In the genomic region with DNA sequence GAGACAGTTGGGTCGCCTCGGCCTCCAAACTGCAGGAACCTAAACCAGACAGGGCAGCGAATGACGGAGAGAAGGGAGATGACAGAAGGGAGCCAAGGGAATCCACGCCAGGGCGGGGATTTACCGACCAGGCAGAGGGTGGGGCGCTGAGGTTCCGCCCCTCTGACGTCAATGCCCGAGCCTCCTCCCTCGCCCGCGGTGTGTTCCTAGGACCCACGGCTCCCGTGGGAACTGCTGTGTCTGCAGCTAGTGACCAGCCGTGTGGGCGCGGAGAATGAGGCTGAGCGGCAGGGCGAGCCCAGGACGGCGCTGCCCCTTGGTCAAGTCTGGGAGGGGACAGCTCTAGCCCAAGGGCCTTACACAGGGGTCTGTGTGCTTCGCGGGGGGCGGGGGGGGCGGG, we compare ENCODE assay signal across 8 mouse cellular contexts. TPM values are rescaled to one million over a fixed set of nuclear protein-coding genes. Genes with fewer than 3 reads are reported as not detected.
A peak's percentile ranks its signal among the peaks of the same experiment; 100 is the strongest.
DNase-seq lines count a peak whose midpoint lies in the region; ATAC-seq and TF ChIP-seq lines count a peak whose summit lies in the region.

No protein-coding gene starts in this region.

- no peak for ATAC-seq in embryonic facial prominence, embryonic 13.5 days (ENCODE audit: insufficient number of reproducible peaks, insufficient read depth, low FRiP score, low TSS enrichment, low read depth)
- ATAC-seq in kidney, embryonic 14.5 days (ENCODE audit: low FRiP score, low TSS enrichment): peak; percentile 77
- ATAC-seq in monocyte, adult 5-6 weeks (replicated peaks; ENCODE audit: insufficient number of reproducible peaks, low FRiP score, low TSS enrichment, poor library complexity, severe bottlenecking): peak; percentile 90
- peak; percentile 71 for ATAC-seq in stomach, embryonic 14.5 days (ENCODE audit: insufficient number of reproducible peaks, insufficient read depth, low FRiP score, low read depth)

- H3K9me3 ChIP-seq in embryonic facial prominence, embryonic 13.5 days: peaks cover 5% of the 10 kb centered on the region; the same call in 1 of the 2 replicates
- peaks cover 3% of the 10 kb centered on the region; the same call in 1 of the 2 replicates for H3K9me3 ChIP-seq in heart, embryonic 10.5 days
- H3K9me3 ChIP-seq in kidney, embryonic 14.5 days (ENCODE audit: control insufficient read depth, low read length): peaks cover 4% of the 10 kb centered on the region; the same call in 1 of the 2 replicates
- H3K9me3 ChIP-seq in stomach, embryonic 14.5 days (ENCODE audit: control insufficient read depth, low read depth, low read length): peaks cover 5% of the 10 kb centered on the region; the same call in 1 of the 2 replicates

- DNase-seq in spleen, adult 18-20 months: peak; percentile 53 to 66
- no peak for DNase-seq in spleen, adult 12 weeks (ENCODE audit: low spot score)
- peak; percentile 86 for DNase-seq in heart, embryonic 10.5 days (ENCODE audit: low spot score)
- DNase-seq in liver, adult 2 months (ENCODE audit: extremely low read depth, low read depth, low spot score): peak; percentile 53

- no peaks in the 10 kb centered on the region for H3K36me3 ChIP-seq in embryonic facial prominence, embryonic 13.5 days
- H3K36me3 ChIP-seq in heart, embryonic 10.5 days: no peaks in the 10 kb centered on the region
- no peaks in the 10 kb centered on the region for H3K36me3 ChIP-seq in kidney, embryonic 14.5 days (ENCODE audit: control insufficient read depth, insufficient read depth, low read length)
- H3K36me3 ChIP-seq in liver, adult 2 months (ENCODE audit: control insufficient read depth, insufficient read depth, low read length): no peaks in the 10 kb centered on the region
- H3K36me3 ChIP-seq in stomach, embryonic 14.5 days (ENCODE audit: control insufficient read depth, insufficient read depth, low read length): no peaks in the 10 kb centered on the region

- no peak overlapping the region for H3K27ac ChIP-seq in embryonic facial prominence, embryonic 13.5 days
- H3K27ac ChIP-seq in heart, embryonic 10.5 days: peak overlapping the region; percentile 76
- no peak overlapping the region for H3K27ac ChIP-seq in kidney, embryonic 14.5 days (ENCODE audit: low read depth, low read length)
- H3K27ac ChIP-seq in liver, adult 2 months (replicated peaks; ENCODE audit: insufficient read depth, low read depth, low read length): no peak overlapping the region
- H3K27ac ChIP-seq in stomach, embryonic 14.5 days (ENCODE audit: low read length): no peak overlapping the region

- peak overlapping the region; percentile 75 for H3K9ac ChIP-seq in embryonic facial prominence, embryonic 13.5 days
- peak overlapping the region; percentile 60 for H3K9ac ChIP-seq in kidney, embryonic 14.5 days (ENCODE audit: low read depth, low read length)
- peak overlapping the region; percentile 70 for H3K9ac ChIP-seq in liver, adult 2 months (ENCODE audit: low read depth, low read length)
- H3K9ac ChIP-seq in stomach, embryonic 14.5 days (replicated peaks; ENCODE audit: low read depth, low read length): 0 out of 2 replicates have a peak overlapping the region, but pooled peaks have one; percentile 12

- under 1% methylated on average over 27 of the region's 27 CpGs for WGBS in embryonic facial prominence, embryonic 13.5 days
- under 1% methylated on average over 27 of the region's 27 CpGs for WGBS in heart, embryonic 10.5 days
- 0% methylated on average over 27 of the region's 27 CpGs for WGBS in kidney, embryonic 14.5 days
- whole genome bisulfite sequencing in liver, adult 2 months: 2% methylated on average over 27 of the region's 27 CpGs
- WGBS in stomach, embryonic 14.5 days: under 1% methylated on average over 22 of the region's 27 CpGs

- TF ChIP-seq POLR2A in liver, adult 2 months (IDR thresholded peaks at IDR 0.05; ENCODE audit: extremely low read depth, insufficient read depth, low read length): no peak

- H3K4me3 ChIP-seq in embryonic facial prominence, embryonic 13.5 days: peak overlapping the region; percentile 57
- H3K4me3 ChIP-seq in heart, embryonic 10.5 days: peak overlapping the region; percentile 69
- H3K4me3 ChIP-seq in kidney, embryonic 14.5 days (ENCODE audit: low read length): peak overlapping the region; percentile 44
- peak overlapping the region; percentile 67 for H3K4me3 ChIP-seq in liver, adult 2 months (ENCODE audit: insufficient read depth, low read depth, low read length)
- H3K4me3 ChIP-seq in stomach, embryonic 14.5 days (ENCODE audit: low read depth, low read length): peak overlapping the region; percentile 38

- peak overlapping the region; percentile 97 for H3K4me2 ChIP-seq in embryonic facial prominence, embryonic 13.5 days
- H3K4me2 ChIP-seq in kidney, embryonic 14.5 days (replicated peaks; ENCODE audit: low read depth, low read length): peak overlapping the region; percentile 93
- H3K4me2 ChIP-seq in stomach, embryonic 14.5 days (replicated peaks; ENCODE audit: low read depth, low read length): peak overlapping the region; percentile 57

- no peaks in the 10 kb centered on the region for H3K79me2 ChIP-seq in liver, adult 2 months (ENCODE audit: control insufficient read depth, insufficient read depth, low read length)

- peaks cover 13% of the 10 kb centered on the region for H3K27me3 ChIP-seq in embryonic facial prominence, embryonic 13.5 days
- H3K27me3 ChIP-seq in heart, embryonic 10.5 days (ENCODE audit: insufficient read depth, poor library complexity, severe bottlenecking): peaks cover 21% of the 10 kb centered on the region
- H3K27me3 ChIP-seq in kidney, embryonic 14.5 days (ENCODE audit: control insufficient read depth, insufficient read depth, low read length): peaks cover 3% of the 10 kb centered on the region; the same call in 1 of the 2 replicates
- no peaks in the 10 kb centered on the region for H3K27me3 ChIP-seq in liver, adult 2 months (ENCODE audit: control insufficient read depth, insufficient read depth, low read length)
- H3K27me3 ChIP-seq in stomach, embryonic 14.5 days (ENCODE audit: control insufficient read depth, insufficient read depth, low read length): no peaks in the 10 kb centered on the region

- peaks cover 14% of the 10 kb centered on the region; the same call in 1 of the 2 replicates for H3K4me1 ChIP-seq in embryonic facial prominence, embryonic 13.5 days
- peaks cover 37% of the 10 kb centered on the region for H3K4me1 ChIP-seq in heart, embryonic 10.5 days
- peaks cover 5% of the 10 kb centered on the region; the same call in 1 of the 2 replicates for H3K4me1 ChIP-seq in kidney, embryonic 14.5 days (ENCODE audit: control insufficient read depth, insufficient read depth, low read length)
- 0 out of 2 replicates have a peak, but pooled peaks cover 2% of the 10 kb centered on the region for H3K4me1 ChIP-seq in liver, adult 2 months (ENCODE audit: control insufficient read depth, insufficient read depth, low read length)
- H3K4me1 ChIP-seq in stomach, embryonic 14.5 days (ENCODE audit: control insufficient read depth, insufficient read depth, low read length): no peaks in the 10 kb centered on the region

- TF ChIP-seq CTCF in liver, adult 2 months (IDR thresholded peaks at IDR 0.05; ENCODE audit: low read depth, low read length): no peak

RNA-seq across cellular contexts. Expression of a gene that starts 11.9 kb away (rescaled TPM):
- polyA plus RNA-seq in embryonic facial prominence, embryonic 13.5 days (2015; fragmentation: Nextera tagmentation; extraction: Ambion mirVana): 1.4 and 1.5 TPM in 2 replicates
- 0.90 and 1.5 TPM in 2 replicates for polyA plus RNA-seq in heart, embryonic 10.5 days (2016; fragmentation: Nextera tagmentation; extraction: Ambion mirVana)
- 0.35 and 0.94 TPM in 2 replicates for polyA plus RNA-seq in kidney, embryonic 14.5 days (2014; fragmentation: Nextera tagmentation; extraction: Ambion mirVana)
- 0.07 and 0.09 TPM in 2 replicates for total RNA-seq in liver, adult 2 months (2014; rRNA removed)
- 0.06 and 0.16 TPM in 2 replicates for polyA plus RNA-seq in liver, adult 2 months (2012; rRNA removed)
- not detected in 3 replicates for total RNA-seq in monocyte, adult 5-6 weeks (2017)
- polyA plus RNA-seq in stomach, embryonic 14.5 days (2014; fragmentation: Nextera tagmentation; extraction: Ambion mirVana): 0.39 and 0.45 TPM in 2 replicates

RNA-seq across cellular contexts. Expression of a gene that starts 30.3 kb away (rescaled TPM):
- 3.7 and 4.0 TPM in 2 replicates for polyA plus RNA-seq in embryonic facial prominence, embryonic 13.5 days (2015; fragmentation: Nextera tagmentation; extraction: Ambion mirVana)
- polyA plus RNA-seq in heart, embryonic 10.5 days (2016; fragmentation: Nextera tagmentation; extraction: Ambion mirVana): 0.60 and 0.96 TPM in 2 replicates
- 1.4 and 1.6 TPM in 2 replicates for polyA plus RNA-seq in kidney, embryonic 14.5 days (2014; fragmentation: Nextera tagmentation; extraction: Ambion mirVana)
- not detected in 2 replicates for total RNA-seq in liver, adult 2 months (2014; rRNA removed)
- polyA plus RNA-seq in liver, adult 2 months (2012; rRNA removed): 0.05 and 0.10 TPM in 2 replicates
- not detected in 3 replicates for total RNA-seq in monocyte, adult 5-6 weeks (2017)
- 2.5 and 3.6 TPM in 2 replicates for polyA plus RNA-seq in stomach, embryonic 14.5 days (2014; fragmentation: Nextera tagmentation; extraction: Ambion mirVana)

RNA-seq across cellular contexts. Expression of a gene that starts 50.7 kb away (rescaled TPM):
- polyA plus RNA-seq in embryonic facial prominence, embryonic 13.5 days (2015; fragmentation: Nextera tagmentation; extraction: Ambion mirVana): 19.9 TPM in 2 replicates
- polyA plus RNA-seq in heart, embryonic 10.5 days (2016; fragmentation: Nextera tagmentation; extraction: Ambion mirVana): 1.6 and 4.0 TPM in 2 replicates
- 15.3 and 21.4 TPM in 2 replicates for polyA plus RNA-seq in kidney, embryonic 14.5 days (2014; fragmentation: Nextera tagmentation; extraction: Ambion mirVana)
- 1.7 and 2.5 TPM in 2 replicates for total RNA-seq in liver, adult 2 months (2014; rRNA removed)
- 6.9 and 7.4 TPM in 2 replicates for polyA plus RNA-seq in liver, adult 2 months (2012; rRNA removed)
- not detected in 3 replicates for total RNA-seq in monocyte, adult 5-6 weeks (2017)
- polyA plus RNA-seq in stomach, embryonic 14.5 days (2014; fragmentation: Nextera tagmentation; extraction: Ambion mirVana): 30.1 and 31.6 TPM in 2 replicates

Comparison
In these comparisons a context has a peak if more than half of its experiments do, and no peak if none do; other contexts are left out.
1. H3K9ac ChIP-seq: peak in every context shown above with its lines; median percentile 75 in embryonic facial prominence, embryonic 13.5 days; 70 in liver, adult 2 months; 60 in kidney, embryonic 14.5 days; 12 in stomach, embryonic 14.5 days.